Mouse (Mus musculus) erythroblast, adult 5-6 weeks (primary cell): Measurements from ENCODE around the gene Cxcr2. TPM values are rescaled to one million over a fixed set of nuclear protein-coding genes. Genes with fewer than 3 reads are reported as not detected.

Experiments
- ATAC-seq: replicated peaks from 2 replicates; pipeline ENCODE4 v1.8.0; 2016; ENCODE audit warnings: moderate number of reproducible peaks, mild to moderate bottlenecking, moderate TSS enrichment, inconsistent platforms; ENCODE audit not compliant: poor library complexity, low FRiP score, severe bottlenecking
- total RNA-seq, 2 experiments: library from RNA; stranded (forward) in 1 of 2; stranded (reverse) in 1 of 2; fragments of 150-400 nt in 1 of 2; fragments of 200-764, 138-1000 nt in 1 of 2; gene quantifications; 2 replicates each; pipeline versions ENCODE4 v1.2.3 to v1.2.4; 2015 to 2017; ENCODE audit warnings: low replicate concordance in 2 of 2

The Cxcr2 gene
- 19.2 and 25.7 TPM in 2 replicates for total RNA-seq (2015; ENCODE audit: low replicate concordance)
- 23.0 and 24.7 TPM in 2 replicates for total RNA-seq (2017; ENCODE audit: low replicate concordance)

DNA sequence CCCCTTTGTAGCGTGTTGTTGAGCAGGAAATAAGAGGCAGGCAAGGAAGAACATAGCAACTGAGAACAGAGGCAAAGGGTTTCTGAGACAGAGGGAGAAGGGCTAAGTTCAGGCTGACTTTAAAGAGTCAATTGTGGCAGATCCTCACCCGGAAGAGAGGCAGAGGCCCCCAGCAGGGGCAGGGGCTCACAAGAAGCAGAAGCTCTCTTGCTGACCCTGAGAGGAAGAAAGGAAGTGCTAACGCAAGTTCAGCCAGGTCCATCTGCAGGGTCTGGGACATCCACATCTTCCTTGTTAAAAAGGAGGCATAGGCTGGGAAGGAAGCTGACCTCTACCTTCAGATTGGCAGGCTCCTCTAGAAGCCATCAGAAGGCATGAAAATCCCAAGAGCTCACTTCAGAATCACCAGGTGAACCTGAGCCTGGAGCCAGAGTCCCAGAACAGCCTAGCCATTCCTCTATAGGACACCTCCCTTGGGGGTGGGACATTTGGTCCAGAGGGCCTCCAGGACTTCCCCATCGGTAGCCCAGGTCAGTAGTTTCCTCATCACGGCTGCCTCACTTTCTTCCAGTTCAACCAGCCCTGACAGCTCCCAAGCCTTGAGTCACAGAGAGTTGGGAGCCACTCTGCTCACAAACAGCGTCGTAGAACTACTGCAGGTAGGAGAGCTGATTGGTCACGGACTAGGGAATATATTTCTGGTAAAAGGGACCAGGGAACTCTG is at the start of gene Cxcr2:
TSS of gene Cxcr2 (plus strand) at position 529 of the 724 bp plus-strand sequence.
- no peak for ATAC-seq

DNA sequence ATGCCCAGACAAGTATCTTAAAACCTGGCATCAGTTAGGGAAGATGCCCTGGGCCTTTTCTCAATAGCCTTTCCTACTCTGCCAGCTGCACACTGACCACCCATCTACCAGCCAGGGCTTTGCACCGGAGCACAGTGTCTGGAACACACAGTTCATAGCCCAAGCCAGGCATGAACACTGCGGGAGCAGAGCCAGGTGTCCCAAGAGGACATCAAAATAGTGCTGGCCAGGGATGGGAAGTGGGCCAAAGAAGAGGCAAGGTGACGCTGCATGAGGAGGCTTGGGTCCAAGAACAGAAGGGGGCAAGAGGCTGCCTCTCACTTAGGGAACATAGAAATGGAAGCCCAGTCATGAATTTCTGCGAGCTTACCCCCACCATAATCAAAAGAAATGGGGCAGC is 48.1 kb upstream of the Cxcr2 start:
- ATAC-seq: no peak

DNA sequence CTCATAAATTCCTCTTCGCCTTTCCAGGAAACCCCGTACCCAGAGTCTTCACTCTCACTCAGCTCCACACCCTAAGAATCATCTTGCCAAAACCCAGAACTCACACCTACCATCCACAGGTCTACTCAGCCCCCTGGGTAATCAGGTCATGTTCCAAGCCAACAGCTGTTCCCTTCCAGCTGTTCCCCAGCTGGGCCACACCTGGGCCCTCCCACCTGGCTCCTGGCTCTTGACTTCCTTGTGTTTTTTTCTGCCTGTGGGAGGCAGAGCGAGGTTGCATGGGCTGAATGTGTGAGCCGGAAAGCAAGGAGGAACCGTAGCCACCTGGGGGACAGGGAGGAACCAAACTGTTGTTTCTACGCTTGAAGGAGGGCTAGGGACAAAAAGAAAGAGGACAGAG is 47.6 kb upstream of the Cxcr2 start:
- ATAC-seq: no peak

DNA sequence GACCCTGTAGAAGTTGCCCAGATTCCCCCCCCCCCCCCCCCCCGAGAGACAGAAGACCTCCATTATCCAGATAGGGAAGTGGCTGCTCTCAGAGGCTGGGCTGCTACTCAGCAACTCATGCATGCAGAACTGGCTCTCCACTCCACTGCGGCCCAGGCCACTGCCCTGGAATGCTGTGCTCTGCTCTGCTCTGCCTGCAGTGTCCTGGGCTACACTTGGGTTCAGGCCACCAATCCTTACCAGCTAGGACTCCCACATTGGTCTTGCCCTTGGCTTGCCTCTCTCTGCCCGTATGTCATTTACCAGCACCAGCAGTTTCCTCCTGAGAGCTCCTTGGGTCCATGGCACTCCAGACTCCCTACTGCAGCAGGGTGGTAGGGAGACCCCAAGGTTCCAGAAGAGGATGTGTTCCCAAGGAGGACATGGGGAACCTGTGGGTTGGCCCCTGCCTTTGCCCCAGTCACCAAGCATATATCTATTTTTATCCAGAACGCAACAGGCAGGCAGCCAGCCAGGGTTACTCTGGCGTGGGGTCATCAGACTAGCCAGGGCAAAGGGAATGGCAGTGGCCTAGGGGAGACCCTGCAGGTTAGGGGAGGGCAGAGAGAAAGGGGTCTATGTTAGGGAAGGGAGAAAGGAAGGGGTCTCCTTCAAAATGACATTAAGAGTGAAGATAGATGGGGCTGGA is 45.7 kb upstream of the Cxcr2 start:
- no peak for ATAC-seq

DNA sequence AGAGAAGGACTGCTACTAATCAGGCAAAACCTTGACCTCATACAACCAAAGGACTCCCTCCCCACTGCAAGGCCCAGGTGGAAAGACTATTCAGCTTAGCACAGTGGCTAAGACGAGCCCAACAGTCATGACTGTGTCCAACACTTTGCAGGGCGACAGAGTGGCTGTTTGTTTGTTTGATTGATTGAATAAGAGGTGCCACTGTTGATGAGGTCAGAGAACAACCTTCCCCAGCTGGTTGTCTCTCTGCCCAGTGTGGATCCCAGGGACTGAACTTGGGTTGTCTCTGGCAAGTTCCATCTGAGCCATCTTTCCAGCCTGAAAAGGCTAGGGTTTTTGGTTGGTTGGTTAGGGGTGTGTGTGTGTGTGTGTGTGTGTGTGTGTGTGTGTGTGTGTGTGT is 44.1 kb upstream of the Cxcr2 start:
- ATAC-seq: no peak

DNA sequence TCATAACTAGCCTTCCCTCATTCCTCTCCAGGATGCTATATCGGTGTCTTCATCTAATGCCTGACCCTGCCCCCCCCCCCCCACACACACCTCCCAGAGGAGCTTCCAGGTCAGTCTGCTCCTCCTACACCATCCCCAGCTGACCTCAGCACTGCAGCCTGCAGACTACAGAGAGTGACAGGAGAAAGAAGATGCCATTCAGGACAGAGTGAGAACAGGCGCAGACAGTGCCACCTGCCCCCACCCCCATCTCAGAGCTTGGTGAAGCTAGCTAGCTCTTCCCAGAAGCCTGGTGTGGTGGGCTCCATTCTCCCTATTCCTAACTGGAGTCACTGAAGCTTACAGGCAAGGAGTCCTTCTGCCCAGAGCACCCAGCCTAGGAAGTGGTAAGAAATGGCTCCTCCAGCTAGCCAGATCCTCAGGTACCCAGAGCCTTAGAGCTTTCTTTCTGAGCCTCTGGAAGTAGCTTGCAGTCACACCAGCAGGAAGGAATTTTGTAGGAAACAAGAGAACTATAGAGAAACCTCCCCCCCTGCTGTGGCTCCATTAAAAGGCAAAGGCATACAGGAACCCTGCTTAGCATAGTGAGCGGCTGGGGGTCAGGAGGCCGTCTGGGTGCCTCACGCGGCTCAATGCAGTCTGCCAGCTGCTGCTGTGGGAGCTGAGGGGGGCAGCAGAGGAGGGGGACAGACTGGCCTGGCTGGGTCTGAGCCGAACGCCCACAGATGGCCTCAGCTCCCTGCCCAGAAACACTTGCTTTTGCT is 42.7 kb upstream of the Cxcr2 start:
- ATAC-seq: no peak

DNA sequence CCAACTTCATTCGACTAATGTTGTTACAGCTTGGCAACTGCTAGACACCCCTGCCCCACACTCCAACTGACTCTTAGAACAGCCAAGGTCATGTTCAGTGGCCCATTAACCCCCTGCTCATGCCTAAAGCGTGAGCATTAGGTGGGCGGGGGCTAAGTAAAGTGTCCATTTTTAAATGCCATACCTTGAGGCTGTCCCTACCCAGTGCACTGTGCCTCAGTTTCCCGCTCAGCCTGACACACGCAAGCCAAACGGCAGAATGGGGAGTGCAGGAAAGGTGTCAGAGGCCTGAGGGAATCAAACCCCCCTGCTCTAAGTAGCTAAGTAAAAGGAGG is 42.1 kb upstream of the Cxcr2 start:
- no peak for ATAC-seq

DNA sequence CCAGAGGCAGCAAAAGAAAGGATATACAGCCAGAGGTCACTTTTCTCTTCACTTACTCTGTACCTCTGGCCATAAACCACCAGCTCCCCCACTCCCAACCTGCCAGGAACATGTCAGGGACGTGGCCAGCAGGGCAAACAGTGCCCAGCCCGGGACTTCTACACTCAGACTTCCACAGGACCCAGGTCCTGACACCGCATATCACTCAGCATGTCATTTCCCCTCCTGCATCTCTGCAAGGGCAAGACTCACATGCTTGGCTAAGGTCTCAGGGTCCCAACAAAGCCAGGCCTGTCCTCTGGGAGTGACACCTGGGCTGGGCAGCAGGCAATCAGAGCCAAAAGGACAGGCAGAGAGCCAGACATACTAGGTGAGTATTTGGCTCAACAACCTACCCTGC is 40.7 kb upstream of the Cxcr2 start:
- no peak for ATAC-seq

DNA sequence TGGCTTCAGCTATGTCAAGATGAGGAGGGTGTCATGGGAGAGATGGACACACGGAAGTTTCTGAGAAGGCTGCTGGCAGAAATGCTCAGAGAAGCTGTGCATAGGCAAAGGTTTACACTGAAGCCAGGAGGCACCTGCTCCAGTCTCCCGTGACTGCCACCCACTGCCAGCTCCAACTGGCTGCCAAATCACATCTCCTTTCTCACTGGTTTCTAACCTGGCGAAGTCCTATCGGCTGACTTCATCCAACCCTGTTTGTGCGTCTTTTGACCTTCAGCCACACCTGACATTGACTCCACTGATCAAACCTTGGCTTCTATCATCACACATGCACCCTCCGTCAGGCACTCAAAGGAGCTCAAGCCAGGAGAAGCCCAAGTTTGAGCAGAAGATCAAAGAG is 35.9 kb upstream of the Cxcr2 start:
- no peak for ATAC-seq

DNA sequence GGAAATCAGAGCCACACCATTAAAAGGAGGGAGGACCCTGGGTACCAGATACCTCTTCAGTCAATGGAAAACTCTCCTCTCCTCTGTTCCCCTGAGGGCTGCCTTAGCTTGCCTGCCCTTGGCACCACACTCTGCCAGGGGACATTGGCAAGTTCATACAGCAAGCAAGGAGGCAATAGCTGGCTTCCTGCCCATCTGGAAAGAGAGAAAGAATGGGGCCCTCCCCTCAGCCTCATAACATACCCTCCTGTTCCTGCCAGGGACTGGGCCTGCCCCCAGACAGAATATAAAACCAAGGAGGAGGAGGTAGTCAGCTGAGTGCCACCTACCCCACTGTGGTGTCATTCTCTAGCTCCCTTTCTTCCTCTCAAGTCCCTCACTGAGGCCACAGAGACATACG is 34.7 kb upstream of the Cxcr2 start:
- ATAC-seq: no peak

DNA sequence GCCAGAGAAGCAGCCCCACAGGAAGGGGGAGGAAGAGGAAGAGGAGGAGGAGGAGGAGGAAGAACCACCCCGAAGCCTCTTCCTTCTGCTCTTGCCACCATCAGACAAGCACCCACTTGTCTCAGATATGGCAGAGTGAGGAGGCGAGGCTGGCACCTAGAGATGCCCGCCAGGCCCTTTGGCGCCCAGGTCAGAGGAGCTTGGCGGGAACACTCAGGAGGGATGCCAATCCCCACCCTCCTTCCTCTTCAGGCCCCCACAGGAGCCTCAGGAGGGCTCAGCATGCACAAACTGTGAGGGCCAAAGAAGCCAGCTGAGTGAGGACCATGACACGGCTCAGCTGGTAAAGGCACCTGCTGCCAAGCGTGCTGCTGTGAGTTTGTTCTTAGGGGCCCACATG is 32.7 kb upstream of the Cxcr2 start:
- no peak for ATAC-seq

DNA sequence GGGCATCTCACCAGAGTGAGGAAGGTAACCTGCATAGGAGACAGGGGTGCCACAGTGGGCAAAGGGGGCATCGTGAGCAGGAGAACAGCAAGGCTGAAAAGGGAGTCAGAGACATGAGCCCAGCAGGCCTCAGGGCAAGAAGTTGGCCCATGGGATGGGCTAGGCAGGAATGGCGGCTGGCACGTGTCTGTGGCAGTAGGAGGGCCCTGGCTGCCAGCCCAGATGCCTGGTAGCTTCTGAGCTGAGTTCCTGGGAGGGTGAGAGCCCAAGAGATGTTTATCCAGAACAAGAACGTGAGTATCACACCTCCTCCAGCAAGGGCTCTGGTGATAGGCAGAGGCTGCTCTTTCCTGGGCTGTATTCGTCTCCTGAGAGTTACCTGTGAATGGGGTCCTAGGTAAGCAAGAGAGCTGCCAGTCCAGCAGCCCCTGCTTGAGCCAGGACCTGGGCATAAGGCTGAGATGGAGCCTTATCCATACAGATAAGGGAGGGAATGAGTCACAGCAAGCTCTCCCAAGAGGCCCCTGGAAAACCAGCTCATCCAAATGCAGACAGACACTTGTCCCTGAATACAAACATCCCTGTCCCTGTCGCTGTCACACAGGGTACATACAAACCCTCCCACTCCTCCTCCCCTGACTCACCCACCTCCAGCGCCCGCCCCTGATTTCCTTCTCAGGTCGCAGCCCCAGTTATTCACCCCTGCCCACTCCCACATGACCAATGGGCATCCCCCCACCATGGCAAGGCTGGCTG is 31.8 kb upstream of the Cxcr2 start:
- no peak for ATAC-seq

DNA sequence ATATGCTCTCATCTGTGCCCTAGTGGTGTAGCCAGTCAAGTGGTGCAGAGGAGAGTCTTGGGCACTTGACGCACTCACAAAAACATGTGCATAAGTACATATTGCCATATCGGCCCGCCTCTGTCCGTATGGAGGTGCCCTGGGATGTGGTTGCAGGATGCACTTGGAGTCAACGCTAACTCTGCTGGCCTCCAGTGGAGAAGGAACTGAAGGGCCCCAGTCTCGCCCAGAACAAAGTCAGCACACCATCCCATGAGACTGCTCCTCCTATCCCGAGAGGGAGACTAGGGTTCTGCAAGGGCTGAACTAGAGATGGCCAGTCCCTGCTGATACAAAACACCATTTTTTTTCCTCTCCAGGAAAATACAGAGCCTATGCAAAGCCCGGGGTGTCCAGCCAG is 30.6 kb upstream of the Cxcr2 start:
- ATAC-seq: no peak

DNA sequence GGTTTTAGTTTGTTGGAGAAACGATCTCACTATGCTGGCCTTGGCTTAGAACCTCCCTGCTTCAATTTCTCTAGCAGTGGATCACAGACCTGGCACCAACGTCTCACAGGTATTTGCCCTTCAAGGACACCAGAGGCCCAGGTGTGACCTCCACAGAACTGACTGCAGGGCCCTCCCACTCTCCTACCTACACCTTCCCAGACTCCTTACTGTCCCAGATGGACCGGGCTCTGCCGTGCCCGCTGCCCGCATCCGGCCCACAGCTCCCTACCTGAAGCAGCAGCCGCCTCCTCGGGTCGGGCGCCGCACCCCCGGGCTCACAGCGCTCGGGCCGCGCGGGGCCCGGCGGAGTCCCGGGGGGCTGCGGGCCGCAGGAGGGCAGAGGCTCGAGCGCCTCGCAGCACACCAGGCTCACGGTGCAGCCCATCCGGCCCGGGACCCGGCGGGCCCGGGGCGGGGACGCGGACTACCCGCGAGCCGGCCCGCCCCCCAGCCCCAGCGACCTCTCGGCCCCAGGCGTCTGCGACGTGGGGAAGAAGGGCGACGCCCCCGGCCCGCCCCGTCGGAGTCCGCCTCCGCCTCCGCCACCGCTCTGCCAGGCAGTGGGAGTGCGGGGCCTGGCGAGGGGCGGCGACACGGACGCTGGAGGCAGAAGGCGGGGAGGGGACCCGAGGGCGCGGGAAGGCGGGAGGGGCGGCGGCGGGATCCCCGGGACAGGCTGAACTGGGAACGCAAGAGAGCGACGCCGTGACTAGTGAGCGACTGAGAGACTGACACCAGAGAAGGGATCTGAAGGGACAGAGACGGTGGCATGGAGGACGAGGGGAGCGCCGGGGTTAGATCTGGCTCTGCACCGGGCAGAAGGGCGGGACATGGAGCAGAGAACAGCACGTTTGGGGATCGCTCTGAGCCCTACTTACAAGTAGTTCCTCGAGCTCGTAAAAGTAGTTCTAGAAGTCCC is 29.5 kb upstream of the Cxcr2 start, which contains the start of gene Tns1:
TSS of gene Tns1 (minus strand) at position 429 of the 961 bp plus-strand sequence.
- ATAC-seq: no peak

DNA sequence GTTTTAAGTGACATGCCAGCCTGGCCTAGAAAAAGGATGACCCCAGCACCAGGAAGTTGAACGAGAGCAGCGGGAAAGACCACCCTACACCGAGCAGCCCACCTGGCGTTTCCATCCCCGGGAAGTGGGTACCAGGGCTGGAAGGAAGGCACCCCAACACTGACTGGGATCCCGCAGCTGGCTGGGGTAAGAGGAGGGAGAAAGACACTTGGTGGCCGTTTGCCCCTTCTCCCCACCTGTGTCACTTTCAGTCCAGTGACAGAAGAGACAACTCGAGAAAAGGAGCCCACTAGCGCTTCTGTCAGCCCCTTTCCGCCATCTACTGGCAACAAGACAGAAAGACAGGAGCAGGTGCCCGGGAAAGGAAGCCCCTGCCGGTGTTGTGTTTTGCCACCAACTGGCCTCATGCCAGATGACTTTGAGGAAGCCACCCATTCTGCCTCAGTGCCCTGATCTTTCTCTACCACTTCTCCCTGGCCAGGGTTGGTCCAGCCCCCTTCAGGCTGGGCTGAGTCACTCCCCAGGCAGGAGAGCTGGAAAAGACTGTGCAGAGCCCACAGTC is 28.7 kb upstream of the Cxcr2 start, which contains the start of gene Rufy4:
TSS of gene Rufy4 (plus strand) at position 551 of the 562 bp plus-strand sequence.
- ATAC-seq: no peak

DNA sequence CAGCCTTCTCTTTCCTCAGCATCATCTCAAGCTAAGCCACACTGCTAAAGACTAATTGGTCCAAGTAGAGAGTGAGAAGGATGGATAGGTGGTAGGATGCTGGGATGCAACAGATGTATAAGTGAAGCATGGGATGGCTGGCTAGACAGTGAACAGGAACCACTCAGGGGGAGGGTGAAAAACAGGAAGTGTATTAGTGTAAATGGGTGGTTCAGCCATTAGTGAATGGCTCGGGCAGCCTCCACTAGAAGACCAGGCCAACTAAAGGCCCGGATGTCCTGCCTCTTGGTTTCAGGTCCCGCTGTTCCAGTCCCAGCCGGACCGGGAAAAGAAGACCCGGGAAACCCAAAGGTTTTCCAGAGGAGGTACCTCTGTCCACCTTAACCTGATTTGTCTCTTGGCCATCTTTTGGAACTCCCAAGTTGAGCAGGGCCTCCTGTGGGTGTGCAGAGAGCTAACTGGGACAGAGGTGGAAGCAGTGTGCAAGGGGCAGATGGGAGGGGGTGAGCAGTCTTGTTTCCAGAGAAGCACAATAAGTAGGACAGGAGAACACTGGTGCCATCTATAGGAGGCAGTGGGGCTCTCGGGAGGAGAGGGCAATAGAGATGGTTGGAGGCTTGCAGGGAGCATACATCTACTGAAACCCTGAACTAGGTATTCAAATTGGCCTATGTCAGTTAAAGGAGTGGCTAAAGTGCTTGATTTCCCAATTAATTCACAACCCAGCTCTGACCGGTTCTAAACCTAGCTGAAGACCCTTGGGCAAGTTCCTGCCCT is 22.7 kb upstream of the Cxcr2 start:
- ATAC-seq: no peak

DNA sequence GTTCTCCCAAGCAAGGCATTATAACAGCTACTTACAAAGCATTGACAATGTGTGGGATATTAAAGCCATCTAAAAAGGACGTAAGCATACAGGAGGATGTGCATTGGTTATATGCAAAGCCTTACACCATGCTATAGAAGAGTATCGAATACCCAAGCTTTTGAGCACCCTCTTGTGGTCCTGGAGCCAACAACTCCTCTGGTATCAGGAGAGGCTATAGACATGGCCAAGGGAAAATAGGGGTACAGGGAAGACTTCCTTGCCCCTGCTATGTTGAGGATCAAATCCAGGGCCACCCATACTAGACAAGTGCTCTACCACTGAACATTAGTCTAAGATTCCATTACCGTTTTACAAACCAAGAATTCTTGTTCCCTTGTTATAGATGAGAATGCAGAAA is 21.8 kb upstream of the Cxcr2 start:
- no peak for ATAC-seq

DNA sequence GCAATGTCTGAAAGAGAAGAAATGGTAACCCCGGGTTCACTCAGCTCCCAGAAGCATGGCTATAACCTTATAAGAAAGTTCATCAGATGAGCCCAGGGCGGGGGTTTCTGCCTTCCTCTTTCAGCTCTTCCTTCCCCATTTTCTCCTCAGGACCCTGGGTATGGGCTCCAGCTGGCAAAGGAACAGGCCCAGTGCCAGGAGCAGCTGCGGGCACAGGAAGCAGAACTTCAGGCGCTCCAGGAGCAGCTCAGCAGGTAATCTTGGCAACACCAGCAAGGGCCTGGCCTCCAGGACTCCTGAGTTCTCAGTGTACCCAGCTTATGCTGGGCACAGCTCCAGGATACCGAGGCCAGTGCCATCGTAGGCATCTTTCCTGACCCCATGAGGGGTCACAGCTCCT is 19.8 kb upstream of the Cxcr2 start:
- ATAC-seq: no peak
